Mouse (Mus musculus) kidney, embryonic 15.5 days (tissue): ENCODE measurements around the gene Gm10277. TPM values are rescaled to one million over a fixed set of nuclear protein-coding genes. Genes with fewer than 3 reads are reported as not detected.

ENCODE experiments used
- ATAC-seq: fragments of 200-750 bp; cut with Nextera tagmentation; replicated peaks from 2 replicates; pipeline ENCODE4 v1.8.0; 2017; ENCODE audit warnings: moderate TSS enrichment; ENCODE audit not compliant: low FRiP score
- H3K27ac ChIP-seq: fragments of 300-500 bp; sonication (generic); 2 replicates; pipeline ENCODE4 v1.5.1; 2015; ENCODE audit warnings: mild to moderate bottlenecking, inconsistent platforms
- H3K27me3 ChIP-seq: fragments of 300-500 bp; sonication (generic); 2 replicates; pipeline ENCODE4 v1.6.1; 2015; ENCODE audit warnings: inconsistent platforms
- H3K36me3 ChIP-seq: fragments of 300-500 bp; sonication (generic); 2 replicates; pipeline ENCODE4 v1.6.1; 2015; ENCODE audit warnings: inconsistent platforms
- H3K4me1 ChIP-seq: fragments of 300-500 bp; sonication (generic); 2 replicates; pipeline ENCODE4 v1.6.1; 2015; ENCODE audit warnings: inconsistent platforms
- H3K4me2 ChIP-seq: fragments of 300-500 bp; sonication (generic); 2 replicates; pipeline ENCODE4 v1.6.1; 2015; ENCODE audit warnings: moderate library complexity, mild to moderate bottlenecking, inconsistent platforms
- H3K4me3 ChIP-seq: fragments of 300-500 bp; sonication (generic); replicated peaks from 2 replicates; pipeline ENCODE4 v1.5.1; 2015; ENCODE audit warnings: mild to moderate bottlenecking, inconsistent platforms
- H3K9ac ChIP-seq: fragments of 300-500 bp; sonication (generic); 2 replicates; pipeline ENCODE4 v1.6.1; 2015; ENCODE audit warnings: mild to moderate bottlenecking, inconsistent platforms
- H3K9me3 ChIP-seq: fragments of 300-500 bp; sonication (generic); replicated peaks from 2 replicates; pipeline ENCODE4 v1.6.1; 2016; ENCODE audit warnings: inconsistent platforms
- WGBS: fragments of 180-500 bp; shearing (Covaris S2); methylation state at CpG from one replicate; pipeline ENCODE4 v1.1.7; 2015; ENCODE audit warnings: mixed read lengths; 5-methylcytosine and 5-hydroxymethylcytosine counted together
- polyA plus RNA-seq: library from polyadenylated mRNA; unstranded; fragments of >200 nt; fragmentation: Nextera tagmentation; extraction: Ambion mirVana; gene quantifications from 2 replicates; pipeline ENCODE4 v1.2.1, GENCODE M21; 2015

Gm10277 gene
- polyA plus RNA-seq, 1 experiment from 2014 or later, result 2.3 TPM

DNA sequence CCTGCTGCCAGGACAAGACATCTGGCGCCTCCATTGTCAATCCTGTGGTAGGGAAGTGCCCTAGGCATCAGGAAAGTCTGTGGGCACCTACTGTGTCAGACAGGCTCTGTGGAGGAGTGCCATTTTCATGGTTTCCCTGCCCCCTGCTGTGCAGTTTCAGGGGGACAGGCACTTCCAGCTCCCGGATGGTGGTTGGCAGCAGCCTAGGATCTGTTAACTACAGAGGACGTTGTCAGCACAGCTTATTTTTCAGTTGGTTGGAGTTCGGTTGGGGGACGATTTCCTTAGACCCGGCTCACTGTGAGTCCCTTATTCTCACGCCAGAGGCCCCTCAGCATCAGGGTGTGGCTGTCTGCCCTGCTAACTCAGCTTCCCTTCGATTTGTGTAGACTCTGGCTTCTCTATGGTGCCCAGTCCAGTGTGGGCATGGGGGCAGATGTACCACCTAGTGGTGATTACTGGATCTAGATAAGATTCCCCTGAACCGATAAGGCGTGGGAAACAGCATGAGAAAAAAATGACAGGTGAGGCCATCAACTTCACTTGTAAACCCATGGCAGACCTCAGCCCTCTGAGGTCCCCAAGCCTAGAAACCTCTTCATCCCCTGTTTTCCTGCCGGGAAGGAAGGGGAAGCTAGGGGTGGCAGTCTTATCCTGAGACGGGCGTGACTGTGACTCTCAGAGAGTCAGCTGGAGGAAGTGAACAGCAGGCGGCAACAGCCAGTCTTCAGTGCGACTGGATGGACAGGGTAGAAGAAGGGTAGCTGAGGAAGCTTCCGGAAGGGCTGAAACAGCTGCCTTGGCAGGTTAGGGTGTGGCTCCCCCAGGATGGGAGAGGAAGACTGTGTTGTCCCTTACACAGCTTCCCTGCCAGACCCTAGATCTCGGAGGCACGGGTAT is 3.5 kb downstream of the Gm10277 start:
- Histone ChIP-seq H3K9me3 (no peaks in the 10 kb centered on the region), H3K27me3 (no peaks in the 10 kb centered on the region), H3K36me3 (0 out of 2 replicates have a peak, but pooled peaks cover 5% of the 10 kb centered on the region), H3K4me2 (peak overlapping the region; percentile 2), H3K27ac (peak overlapping the region; percentile 94), H3K4me3 (no peak overlapping the region), H3K9ac (peak overlapping the region; percentile 15; the same call in 1 of the 2 replicates), H3K4me1 (peaks cover 63% of the 10 kb centered on the region)
- ATAC-seq, result 0 out of 2 replicates have a peak, but pooled peaks have one; percentile 26
- 47% methylated on average over 18 of the region's 18 CpGs for WGBS

GRCm38 (mm10) chr11:77783211-77783746 is 4.3 kb downstream of the Gm10277 start:
- Histone ChIP-seq H3K9ac (0 out of 2 replicates have a peak overlapping the region, but pooled peaks have one; percentile 15), H3K4me1 (peaks cover 63% of the 10 kb centered on the region), H3K9me3 (no peaks in the 10 kb centered on the region), H3K4me2 (peak overlapping the region; percentile 2; the same call in 1 of the 2 replicates), H3K27ac (peak overlapping the region; percentile 94), H3K4me3 (no peak overlapping the region), H3K36me3 (peaks cover 8% of the 10 kb centered on the region; the same call in 1 of the 2 replicates), H3K27me3 (no peaks in the 10 kb centered on the region)
- ATAC-seq, result peak; percentile 12; the same call in 1 of the 2 replicates
- 68% methylated on average over 10 of the region's 10 CpGs for WGBS

DNA sequence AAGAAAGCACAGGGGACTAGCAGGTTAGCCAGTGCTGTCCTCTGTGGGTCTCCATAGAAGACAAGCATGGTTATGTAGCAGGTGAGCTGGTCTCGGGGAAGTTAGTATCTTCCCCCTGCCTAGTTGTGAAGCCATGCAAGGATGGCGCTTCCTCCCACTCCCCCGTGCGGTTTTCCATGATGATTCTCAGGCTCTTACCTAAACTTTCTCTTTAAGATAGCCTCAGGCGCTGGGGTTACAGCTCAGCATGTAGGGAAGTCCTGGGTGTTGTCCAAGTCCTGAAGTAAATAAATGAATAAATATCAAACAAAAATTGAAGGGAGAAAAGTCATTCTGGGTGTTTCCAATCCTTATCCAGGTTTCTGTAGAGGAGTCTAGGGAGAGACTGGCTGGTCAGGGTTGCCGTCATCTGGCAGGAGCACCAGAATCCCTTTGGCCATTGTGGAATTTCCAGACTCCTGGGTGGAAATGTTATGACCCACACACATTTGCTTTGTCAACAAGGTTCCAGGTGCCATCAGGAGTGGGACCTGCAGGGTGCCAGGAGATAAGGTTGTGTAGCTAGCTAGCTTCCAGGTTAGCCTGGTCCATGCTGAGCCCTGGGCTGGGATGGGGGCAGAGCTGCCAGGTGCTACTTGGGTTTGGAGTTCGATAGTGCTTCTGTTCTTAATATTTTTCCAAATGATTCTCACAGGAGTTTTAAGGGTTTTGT is 5.3 kb downstream of the Gm10277 start:
- H3K9ac ChIP-seq, result no peak overlapping the region
- H3K4me2 ChIP-seq, result no peak overlapping the region
- H3K4me3 ChIP-seq, result no peak overlapping the region
- ATAC-seq, result no peak
- peaks cover 18% of the 10 kb centered on the region for H3K36me3 ChIP-seq
- H3K27ac ChIP-seq, result no peak overlapping the region
- WGBS, result 79% methylated on average over 7 of the region's 7 CpGs
- peaks cover 69% of the 10 kb centered on the region for H3K4me1 ChIP-seq
- H3K9me3 ChIP-seq, result no peaks in the 10 kb centered on the region
- no peaks in the 10 kb centered on the region for H3K27me3 ChIP-seq

- no peak for ATAC-seq
- WGBS, result 71% methylated on average over 7 of the region's 7 CpGs
- Histone ChIP-seq H3K9ac (no peak overlapping the region), H3K4me3 (no peak overlapping the region), H3K4me1 (peaks cover 70% of the 10 kb centered on the region), H3K36me3 (peaks cover 21% of the 10 kb centered on the region), H3K27ac (no peak overlapping the region), H3K27me3 (no peaks in the 10 kb centered on the region), H3K4me2 (no peak overlapping the region), H3K9me3 (no peaks in the 10 kb centered on the region)
Observed at GRCm38 (mm10) chr11:77781088-77781487, 6.5 kb downstream of the Gm10277 start.

DNA sequence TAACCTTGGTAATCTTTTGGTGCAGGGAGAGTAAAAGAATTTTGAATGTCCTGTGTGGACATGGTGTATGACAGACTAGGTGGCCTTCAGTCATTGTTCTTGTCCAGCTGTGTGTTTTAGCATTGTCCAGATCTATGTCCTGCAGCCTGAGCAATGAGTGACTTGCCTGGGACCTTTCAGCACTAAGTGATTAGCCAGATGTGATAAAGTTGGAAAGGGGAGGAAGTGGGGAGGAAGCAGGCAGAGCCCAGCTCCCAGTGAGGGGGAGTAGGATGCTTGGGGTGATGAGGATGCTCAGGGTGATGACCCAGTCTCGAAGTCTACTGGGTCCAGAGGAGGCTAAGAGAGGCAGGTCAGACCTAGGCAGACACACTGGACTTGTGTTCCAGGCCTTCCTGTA is 8.3 kb downstream of the Gm10277 start:
- Histone ChIP-seq H3K27ac (no peak overlapping the region), H3K27me3 (no peaks in the 10 kb centered on the region), H3K9ac (no peak overlapping the region), H3K4me1 (peaks cover 58% of the 10 kb centered on the region), H3K4me2 (no peak overlapping the region), H3K9me3 (no peaks in the 10 kb centered on the region), H3K36me3 (peaks cover 21% of the 10 kb centered on the region), H3K4me3 (no peak overlapping the region)
- ATAC-seq, result no peak
- 30% methylated on average over 1 of the region's 1 CpGs for WGBS

- ATAC-seq, result no peak
- Histone ChIP-seq H3K4me2 (no peak overlapping the region), H3K36me3 (peaks cover 21% of the 10 kb centered on the region), H3K4me3 (no peak overlapping the region), H3K4me1 (peaks cover 47% of the 10 kb centered on the region), H3K9ac (no peak overlapping the region), H3K27ac (no peak overlapping the region), H3K27me3 (no peaks in the 10 kb centered on the region), H3K9me3 (no peaks in the 10 kb centered on the region)
- WGBS, result 91% methylated on average over 17 of the region's 17 CpGs
Observed at GRCm38 (mm10) chr11:77777937-77778336, 9.6 kb downstream of the Gm10277 start.

DNA sequence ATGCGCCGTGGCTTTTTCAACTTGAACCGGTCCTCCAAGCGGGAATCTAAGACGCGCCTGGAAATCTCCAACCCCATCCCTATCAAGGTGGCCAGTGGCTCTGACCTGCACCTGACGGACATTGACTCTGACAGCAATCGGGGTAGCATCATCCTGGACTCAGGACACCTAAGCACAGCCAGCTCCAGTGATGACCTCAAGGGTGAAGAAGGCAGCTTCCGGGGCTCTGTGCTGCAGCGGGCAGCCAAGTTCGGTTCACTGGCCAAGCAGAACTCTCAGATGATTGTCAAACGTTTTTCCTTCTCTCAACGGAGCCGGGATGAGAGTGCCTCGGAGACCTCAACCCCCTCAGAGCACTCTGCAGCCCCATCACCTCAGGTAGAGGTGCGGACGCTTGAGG is 10.1 kb downstream of the Gm10277 start:
- H3K4me1 ChIP-seq, result peaks cover 49% of the 10 kb centered on the region
- no peak overlapping the region for H3K9ac ChIP-seq
- H3K9me3 ChIP-seq, result no peaks in the 10 kb centered on the region
- no peak for ATAC-seq
- peaks cover 21% of the 10 kb centered on the region for H3K36me3 ChIP-seq
- H3K4me3 ChIP-seq, result no peak overlapping the region
- no peaks in the 10 kb centered on the region for H3K27me3 ChIP-seq
- 75% methylated on average over 17 of the region's 17 CpGs for WGBS
- H3K4me2 ChIP-seq, result no peak overlapping the region
- no peak overlapping the region for H3K27ac ChIP-seq

- peaks cover 21% of the 10 kb centered on the region for H3K36me3 ChIP-seq
- no peak overlapping the region for H3K4me2 ChIP-seq
- 37% methylated on average over 9 of the region's 9 CpGs for WGBS
- H3K9ac ChIP-seq, result no peak overlapping the region
- no peaks in the 10 kb centered on the region for H3K27me3 ChIP-seq
- H3K4me1 ChIP-seq, result peaks cover 46% of the 10 kb centered on the region
- H3K9me3 ChIP-seq, result no peaks in the 10 kb centered on the region
- ATAC-seq, result peak; percentile 63; the same call in 1 of the 2 replicates
- no peak overlapping the region for H3K4me3 ChIP-seq
- H3K27ac ChIP-seq, result peak overlapping the region; percentile 80
Observed at GRCm38 (mm10) chr11:77775701-77776400, 11.7 kb downstream of the Gm10277 start.

- 56% methylated on average over 8 of the region's 8 CpGs for WGBS
- no peak overlapping the region for H3K4me3 ChIP-seq
- peak overlapping the region; percentile 86 for H3K27ac ChIP-seq
- H3K27me3 ChIP-seq, result no peaks in the 10 kb centered on the region
- H3K9ac ChIP-seq, result no peak overlapping the region
- peaks cover 2% of the 10 kb centered on the region for H3K36me3 ChIP-seq
- no peak overlapping the region for H3K4me2 ChIP-seq
- H3K9me3 ChIP-seq, result no peaks in the 10 kb centered on the region
- H3K4me1 ChIP-seq, result peaks cover 44% of the 10 kb centered on the region
- ATAC-seq, result peak; percentile 82
Observed at GRCm38 (mm10) chr11:77771879-77772713, 15.5 kb downstream of the Gm10277 start.

DNA sequence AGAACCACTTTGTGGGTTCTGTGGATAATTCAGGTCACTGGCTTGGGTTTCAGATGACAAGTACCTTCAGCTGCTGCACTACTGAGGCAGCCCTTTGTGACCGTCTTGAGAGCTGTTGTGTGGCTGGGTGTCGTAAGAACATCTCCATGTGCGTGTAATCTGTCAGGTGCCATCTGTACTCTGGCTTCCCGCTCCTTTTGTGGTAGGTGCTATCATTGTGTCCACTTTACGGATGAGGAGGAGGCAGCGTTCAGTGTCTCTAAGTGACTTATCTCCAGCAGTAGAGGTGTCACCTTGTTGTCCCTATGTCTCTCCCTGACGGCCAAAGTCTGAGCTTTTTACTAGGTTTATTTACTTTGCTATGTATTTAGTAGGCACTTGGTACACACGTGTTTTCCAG is 17.2 kb downstream of the Gm10277 start:
- Histone ChIP-seq H3K4me1 (peaks cover 48% of the 10 kb centered on the region), H3K9me3 (no peaks in the 10 kb centered on the region), H3K4me3 (no peak overlapping the region), H3K36me3 (no peaks in the 10 kb centered on the region), H3K27ac (no peak overlapping the region), H3K9ac (no peak overlapping the region), H3K27me3 (no peaks in the 10 kb centered on the region), H3K4me2 (no peak overlapping the region)
- WGBS, result 75% methylated on average over 8 of the region's 8 CpGs
- ATAC-seq, result no peak

DNA sequence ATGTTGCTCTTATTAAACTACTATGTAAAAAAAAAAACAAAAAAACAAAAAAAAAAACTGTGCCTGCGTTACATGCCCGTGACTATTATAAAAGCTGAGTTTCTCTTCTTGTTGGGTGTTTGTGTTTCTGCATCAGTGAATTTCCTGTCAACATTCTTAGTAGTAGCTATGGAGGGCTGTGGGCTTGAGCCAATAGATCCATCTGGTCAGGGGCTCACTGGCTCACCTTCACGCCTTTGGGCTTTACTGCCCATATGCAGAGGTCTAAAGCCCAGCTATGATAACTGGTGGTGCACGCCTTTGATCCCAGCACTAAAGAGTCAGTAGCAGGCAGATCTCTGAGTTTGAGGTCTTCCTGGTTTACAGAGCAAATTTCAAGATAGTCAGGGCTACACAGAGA is 18.1 kb downstream of the Gm10277 start:
- H3K4me2 ChIP-seq, result no peak overlapping the region
- no peak overlapping the region for H3K9ac ChIP-seq
- no peaks in the 10 kb centered on the region for H3K36me3 ChIP-seq
- no peaks in the 10 kb centered on the region for H3K9me3 ChIP-seq
- H3K4me1 ChIP-seq, result peaks cover 57% of the 10 kb centered on the region
- no peak for ATAC-seq
- H3K4me3 ChIP-seq, result no peak overlapping the region
- WGBS, result 62% methylated on average over 4 of the region's 4 CpGs
- H3K27ac ChIP-seq, result no peak overlapping the region
- H3K27me3 ChIP-seq, result no peaks in the 10 kb centered on the region
